Mouse (Mus musculus): ENCODE results near the gene Samd11. TPM values are rescaled to one million over a fixed set of nuclear protein-coding genes. Genes with fewer than 3 reads are reported as not detected.
A peak's percentile ranks its signal among the peaks of the same experiment; 100 is the strongest.

The Samd11 gene
- polyA plus RNA-seq, 1 experiment from 2014 or later, result 0.39 TPM

DNA sequence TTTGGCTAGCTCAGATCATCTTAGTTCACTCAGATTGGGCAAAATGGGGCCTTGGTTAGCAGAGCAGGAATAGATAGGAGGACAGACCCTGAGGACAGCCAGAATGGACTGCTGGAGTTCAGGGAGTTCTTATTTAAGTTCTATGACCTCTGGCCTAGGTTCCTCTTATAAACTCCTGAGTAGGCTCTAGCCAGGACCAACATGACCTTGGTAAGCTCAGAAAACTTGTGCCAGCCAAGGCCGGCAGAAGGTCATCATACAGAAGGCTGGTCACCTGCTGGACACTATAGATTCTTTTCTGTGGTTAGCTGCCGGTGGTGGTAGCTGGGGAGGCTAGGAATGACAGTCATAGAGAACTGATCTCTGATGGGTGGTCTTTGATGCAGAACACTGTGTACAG lies 39.3 kb downstream of the Samd11 start:
- no peaks in the 10 kb centered on the region for H3K36me3 ChIP-seq (ENCODE audit: insufficient read depth, low read length)
- H3K27me3 ChIP-seq (ENCODE audit: insufficient read depth, low read length), result no peaks in the 10 kb centered on the region
- WGBS, result 86% methylated on average over 2 of the region's 2 CpGs
- H3K9me3 ChIP-seq (ENCODE audit: low read length), result no peaks in the 10 kb centered on the region
- H3K9ac ChIP-seq (replicated peaks; ENCODE audit: low read length), result no peak overlapping the region
- H3K4me2 ChIP-seq (replicated peaks; ENCODE audit: low read depth, low read length), result no peak overlapping the region
- no peak overlapping the region for H3K27ac ChIP-seq (ENCODE audit: low read length)
- no peaks in the 10 kb centered on the region for H3K4me1 ChIP-seq (ENCODE audit: insufficient read depth, low read length)
- ATAC-seq (ENCODE audit: low FRiP score, low TSS enrichment), result no peak
- H3K4me3 ChIP-seq (ENCODE audit: low read length), result no peak overlapping the region

DNA sequence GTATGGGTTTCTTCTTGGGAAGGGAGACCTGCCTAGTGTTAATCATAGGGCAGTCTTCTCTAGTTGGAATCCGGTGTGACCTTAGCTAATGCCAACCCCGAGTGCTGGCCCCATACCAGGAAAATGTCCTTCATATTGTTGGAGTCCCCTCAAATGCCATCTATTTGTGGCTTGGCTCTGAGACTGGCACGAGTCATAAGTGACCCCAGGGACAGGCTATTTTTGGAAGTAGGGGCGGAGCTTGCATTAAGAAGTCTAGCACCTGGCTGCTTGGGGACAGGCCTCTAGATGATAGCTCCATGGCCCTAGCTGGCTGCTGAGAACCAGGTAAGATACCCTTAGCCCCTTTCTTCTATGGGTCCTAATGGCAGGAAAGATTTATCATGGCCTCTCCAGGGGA lies 39.8 kb downstream of the Samd11 start, which contains the start of gene Perm1:
Perm1 (plus strand) TSS at position 220 of the 400 bp plus-strand sequence.
- Histone ChIP-seq H3K27me3 (ENCODE audit: insufficient read depth, low read length) (no peaks in the 10 kb centered on the region), H3K9ac (replicated peaks; ENCODE audit: low read length) (no peak within 1 kb of the TSS), H3K4me3 (ENCODE audit: low read length) (no peak within 1 kb of the TSS), H3K4me2 (replicated peaks; ENCODE audit: low read depth, low read length) (no peak within 1 kb of the TSS), H3K9me3 (ENCODE audit: low read length) (no peaks in the 10 kb centered on the region), H3K27ac (ENCODE audit: low read length) (no peak within 1 kb of the TSS), H3K4me1 (ENCODE audit: insufficient read depth, low read length) (no peaks in the 10 kb centered on the region), H3K36me3 (ENCODE audit: insufficient read depth, low read length) (no peaks in the 10 kb centered on the region)
- WGBS, result 72% methylated on average over 4 of the region's 4 CpGs
- no peak for ATAC-seq (ENCODE audit: low FRiP score, low TSS enrichment)

DNA sequence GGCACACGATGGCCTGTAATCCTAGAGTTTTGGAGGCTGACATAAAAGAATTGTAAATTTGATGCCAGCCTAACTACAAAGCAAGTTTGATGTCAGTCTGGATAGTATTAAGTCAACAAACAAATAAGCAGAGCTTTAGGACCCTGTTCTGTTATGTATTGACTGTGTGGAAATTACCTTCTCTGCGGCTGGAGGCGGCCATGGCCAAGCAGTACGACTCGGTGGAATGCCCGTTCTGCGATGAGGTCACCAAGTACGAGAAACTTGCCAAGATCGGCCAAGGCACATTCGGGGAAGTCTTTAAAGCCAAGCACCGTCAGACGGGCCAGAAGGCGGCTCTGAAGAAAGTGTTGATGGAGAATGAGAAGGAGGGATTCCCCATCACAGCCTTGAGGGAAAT lies 42.3 kb downstream of the Samd11 start:
- no peak for ATAC-seq (ENCODE audit: low FRiP score, low TSS enrichment)
- Histone ChIP-seq H3K4me2 (replicated peaks; ENCODE audit: low read depth, low read length) (no peak overlapping the region), H3K4me3 (ENCODE audit: low read length) (no peak overlapping the region), H3K27ac (ENCODE audit: low read length) (no peak overlapping the region), H3K9me3 (ENCODE audit: low read length) (peaks cover 4% of the 10 kb centered on the region; the same call in 1 of the 2 replicates), H3K36me3 (ENCODE audit: insufficient read depth, low read length) (no peaks in the 10 kb centered on the region; the same call in 1 of the 2 replicates), H3K27me3 (ENCODE audit: insufficient read depth, low read length) (no peaks in the 10 kb centered on the region), H3K9ac (replicated peaks; ENCODE audit: low read length) (no peak overlapping the region), H3K4me1 (ENCODE audit: insufficient read depth, low read length) (no peaks in the 10 kb centered on the region)
- WGBS, result 91% methylated on average over 13 of the region's 13 CpGs

DNA sequence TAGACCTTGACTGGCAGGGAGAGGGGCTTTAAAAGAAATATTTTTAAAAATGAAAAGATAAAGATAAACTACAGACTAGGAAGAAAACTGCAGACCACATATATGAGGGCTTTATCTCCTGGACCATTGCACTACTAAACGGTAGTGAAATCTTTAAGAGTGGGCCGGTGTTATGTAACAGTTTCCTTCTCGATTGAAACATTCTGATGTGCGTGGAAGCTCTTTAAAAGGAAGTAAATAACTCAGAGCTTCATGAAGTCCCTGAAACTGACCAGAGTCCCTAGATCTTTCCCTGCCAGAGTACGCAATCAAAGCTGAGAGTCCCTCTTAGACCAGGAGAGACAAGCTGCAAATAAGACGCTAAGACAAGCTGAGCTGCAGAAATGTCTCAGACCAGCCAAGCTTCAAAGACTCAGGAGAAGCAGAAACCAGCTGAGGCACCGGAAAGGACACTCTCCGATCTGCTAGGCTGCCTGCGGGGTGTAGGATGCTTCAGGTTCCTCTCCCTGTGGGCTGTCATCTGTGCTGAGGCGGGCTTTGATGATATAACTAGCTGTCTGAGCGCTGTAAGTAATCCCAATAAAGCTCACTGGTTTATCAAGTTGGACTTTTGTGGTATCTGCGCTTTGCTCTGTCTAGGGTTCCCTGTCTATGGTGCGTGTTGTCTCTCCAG lies 45.4 kb downstream of the Samd11 start:
- no peak overlapping the region for H3K4me2 ChIP-seq (replicated peaks; ENCODE audit: low read depth, low read length)
- H3K9me3 ChIP-seq (ENCODE audit: low read length), result peaks cover 4% of the 10 kb centered on the region; the same call in 1 of the 2 replicates
- H3K27me3 ChIP-seq (ENCODE audit: insufficient read depth, low read length), result 0 out of 2 replicates have a peak, but pooled peaks cover 2% of the 10 kb centered on the region
- H3K4me3 ChIP-seq (ENCODE audit: low read length), result no peak overlapping the region
- no peaks in the 10 kb centered on the region for H3K4me1 ChIP-seq (ENCODE audit: insufficient read depth, low read length)
- WGBS, result 68% methylated on average over 13 of the region's 13 CpGs
- H3K36me3 ChIP-seq (ENCODE audit: insufficient read depth, low read length), result no peaks in the 10 kb centered on the region; the same call in 1 of the 2 replicates
- H3K9ac ChIP-seq (replicated peaks; ENCODE audit: low read length), result no peak overlapping the region
- ATAC-seq (ENCODE audit: low FRiP score, low TSS enrichment), result no peak
- H3K27ac ChIP-seq (ENCODE audit: low read length), result no peak overlapping the region

DNA sequence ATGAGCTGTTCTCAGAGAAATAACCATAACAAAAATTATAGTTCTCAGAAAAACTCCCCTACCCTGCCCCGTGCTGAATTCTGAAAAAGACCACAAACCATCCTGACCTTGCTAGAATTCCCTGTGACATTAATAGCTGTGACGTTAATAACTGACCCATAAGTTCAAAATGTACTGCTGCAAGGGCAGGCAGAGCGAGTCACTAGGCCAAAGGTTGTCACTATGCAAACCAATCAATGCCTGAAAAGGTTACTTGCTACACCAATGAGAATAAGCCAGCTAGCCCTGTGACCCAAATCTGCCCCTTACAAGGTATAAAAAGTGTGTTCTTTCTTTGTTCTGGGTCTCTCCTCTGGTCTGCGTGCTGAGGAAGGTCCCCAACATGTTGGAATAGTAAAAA lies 46.6 kb downstream of the Samd11 start:
- peaks cover 11% of the 10 kb centered on the region for H3K4me1 ChIP-seq (ENCODE audit: insufficient read depth, low read length)
- peaks cover 5% of the 10 kb centered on the region; the same call in 1 of the 2 replicates for H3K27me3 ChIP-seq (ENCODE audit: insufficient read depth, low read length)
- no peak overlapping the region for H3K4me2 ChIP-seq (replicated peaks; ENCODE audit: low read depth, low read length)
- 85% methylated on average over 4 of the region's 4 CpGs for WGBS
- H3K27ac ChIP-seq (ENCODE audit: low read length), result no peak overlapping the region
- no peak overlapping the region for H3K4me3 ChIP-seq (ENCODE audit: low read length)
- H3K36me3 ChIP-seq (ENCODE audit: insufficient read depth, low read length), result no peaks in the 10 kb centered on the region; the same call in 1 of the 2 replicates
- no peak overlapping the region for H3K9ac ChIP-seq (replicated peaks; ENCODE audit: low read length)
- peaks cover 4% of the 10 kb centered on the region; the same call in 1 of the 2 replicates for H3K9me3 ChIP-seq (ENCODE audit: low read length)
- ATAC-seq (ENCODE audit: low FRiP score, low TSS enrichment), result no peak

DNA sequence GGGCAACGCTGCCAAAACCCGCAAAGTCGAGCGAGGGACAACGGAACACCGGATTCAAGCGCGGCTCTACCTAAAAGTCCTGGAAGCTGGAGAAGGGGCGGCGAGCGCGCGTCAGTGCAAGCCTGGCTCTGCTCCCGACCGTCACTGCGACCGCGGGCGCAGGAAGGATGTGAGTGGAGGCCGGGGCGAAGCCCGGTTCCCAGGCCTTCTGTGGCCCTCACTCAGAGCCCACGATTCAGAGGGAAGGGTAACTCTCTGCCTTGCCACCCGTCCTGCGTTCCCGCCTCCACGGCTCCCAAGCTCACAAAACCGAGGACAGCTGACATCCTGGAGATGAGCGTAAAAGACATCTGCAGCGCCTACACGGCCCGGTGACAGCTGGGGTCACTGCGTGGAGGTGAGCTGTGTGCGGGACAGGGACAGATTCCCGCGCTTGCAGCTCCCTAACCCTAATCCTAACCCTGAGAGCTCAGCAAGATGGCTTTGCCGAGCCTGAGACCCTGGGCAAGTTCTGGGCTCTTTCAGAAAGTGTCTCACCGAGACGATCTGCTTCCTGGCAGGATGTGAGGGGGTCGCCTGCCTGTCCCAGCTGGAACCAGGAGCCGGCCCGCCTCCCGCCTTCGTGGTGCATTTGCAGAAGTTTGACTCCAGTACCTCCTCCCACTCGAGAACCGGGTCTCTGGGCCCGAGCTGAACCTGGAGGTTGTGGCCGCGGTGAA lies 51.9 kb downstream of the Samd11 start:
- no peaks in the 10 kb centered on the region; the same call in 1 of the 2 replicates for H3K36me3 ChIP-seq (ENCODE audit: insufficient read depth, low read length)
- peak; percentile 49 for ATAC-seq (ENCODE audit: low FRiP score, low TSS enrichment)
- peaks cover 1% of the 10 kb centered on the region; the same call in 1 of the 2 replicates for H3K9me3 ChIP-seq (ENCODE audit: low read length)
- H3K27ac ChIP-seq (ENCODE audit: low read length), result peak overlapping the region; percentile 68
- peak overlapping the region; percentile 70 for H3K4me3 ChIP-seq (ENCODE audit: low read length)
- peaks cover 18% of the 10 kb centered on the region for H3K4me1 ChIP-seq (ENCODE audit: insufficient read depth, low read length)
- peak overlapping the region; percentile 96 for H3K4me2 ChIP-seq (replicated peaks; ENCODE audit: low read depth, low read length)
- under 1% methylated on average over 49 of the region's 49 CpGs for WGBS
- H3K27me3 ChIP-seq (ENCODE audit: insufficient read depth, low read length), result peaks cover 9% of the 10 kb centered on the region; the same call in 1 of the 2 replicates
- peak overlapping the region; percentile 77 for H3K9ac ChIP-seq (replicated peaks; ENCODE audit: low read length)

DNA sequence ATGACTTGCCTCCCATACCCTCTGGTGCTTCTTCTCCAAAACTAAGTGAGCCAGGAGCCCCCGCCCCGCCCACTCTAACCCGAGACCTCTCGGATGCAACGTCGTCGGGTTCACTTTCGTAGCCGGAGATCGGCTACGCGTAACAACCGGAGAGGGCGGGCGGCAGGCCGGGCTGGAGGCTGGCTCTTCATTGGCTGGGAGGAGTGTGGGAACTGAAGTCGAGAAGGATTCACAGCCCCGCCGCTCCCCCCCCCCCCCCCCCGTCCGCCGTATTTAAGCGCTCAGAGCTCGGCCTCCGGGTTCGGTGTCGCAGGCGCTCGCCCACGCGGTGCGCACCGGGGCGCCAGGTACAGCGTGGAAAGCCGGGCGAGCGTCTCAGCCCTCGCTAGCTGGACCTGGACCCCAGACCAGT lies 52.5 kb downstream of the Samd11 start, which contains the start of gene AW011738:
AW011738 (plus strand) TSS at position 304 of the 412 bp plus-strand sequence.
- peak; percentile 80 for ATAC-seq (ENCODE audit: low FRiP score, low TSS enrichment)
- Histone ChIP-seq H3K9me3 (ENCODE audit: low read length) (no peaks in the 10 kb centered on the region), H3K27ac (ENCODE audit: low read length) (peak within 1 kb of the TSS; percentile 68), H3K4me2 (replicated peaks; ENCODE audit: low read depth, low read length) (peak within 1 kb of the TSS; percentile 96), H3K36me3 (ENCODE audit: insufficient read depth, low read length) (no peaks in the 10 kb centered on the region), H3K4me3 (ENCODE audit: low read length) (peak within 1 kb of the TSS; percentile 70), H3K9ac (replicated peaks; ENCODE audit: low read length) (peak within 1 kb of the TSS; percentile 77), H3K27me3 (ENCODE audit: insufficient read depth, low read length) (peaks cover 9% of the 10 kb centered on the region; the same call in 1 of the 2 replicates), H3K4me1 (ENCODE audit: insufficient read depth, low read length) (peaks cover 21% of the 10 kb centered on the region)
- WGBS, result under 1% methylated on average over 30 of the region's 39 CpGs

DNA sequence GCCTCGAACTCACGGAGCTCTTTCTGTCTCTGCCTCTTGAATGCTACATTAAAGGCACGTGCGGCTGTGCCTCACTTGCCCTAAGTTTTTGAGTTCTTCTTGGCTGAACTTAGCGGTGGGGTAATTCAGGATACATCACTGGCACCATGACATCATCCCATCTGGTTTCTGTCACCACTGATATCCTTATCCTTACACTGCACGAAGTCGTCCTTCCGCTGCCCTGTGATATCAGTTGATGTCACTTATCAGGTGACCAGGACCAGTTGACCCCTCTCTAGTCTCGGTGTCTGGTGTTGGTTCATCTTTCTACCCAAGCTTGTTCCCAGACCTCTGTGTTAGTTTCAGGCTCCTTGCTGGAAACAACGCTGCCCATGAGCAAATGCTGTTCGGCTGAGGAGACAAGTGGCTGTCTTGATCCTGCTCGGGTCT lies 53.0 kb downstream of the Samd11 start:
- no peaks in the 10 kb centered on the region for H3K9me3 ChIP-seq (ENCODE audit: low read length)
- WGBS, result 39% methylated on average over 12 of the region's 12 CpGs
- no peaks in the 10 kb centered on the region for H3K36me3 ChIP-seq (ENCODE audit: insufficient read depth, low read length)
- no peak for ATAC-seq (ENCODE audit: low FRiP score, low TSS enrichment)
- H3K27me3 ChIP-seq (ENCODE audit: insufficient read depth, low read length), result peaks cover 9% of the 10 kb centered on the region; the same call in 1 of the 2 replicates
- H3K4me3 ChIP-seq (ENCODE audit: low read length), result peak overlapping the region; percentile 70
- peaks cover 21% of the 10 kb centered on the region for H3K4me1 ChIP-seq (ENCODE audit: insufficient read depth, low read length)
- H3K4me2 ChIP-seq (replicated peaks; ENCODE audit: low read depth, low read length), result peak overlapping the region; percentile 96
- peak overlapping the region; percentile 77 for H3K9ac ChIP-seq (replicated peaks; ENCODE audit: low read length)
- peak overlapping the region; percentile 59 for H3K27ac ChIP-seq (ENCODE audit: low read length)

DNA sequence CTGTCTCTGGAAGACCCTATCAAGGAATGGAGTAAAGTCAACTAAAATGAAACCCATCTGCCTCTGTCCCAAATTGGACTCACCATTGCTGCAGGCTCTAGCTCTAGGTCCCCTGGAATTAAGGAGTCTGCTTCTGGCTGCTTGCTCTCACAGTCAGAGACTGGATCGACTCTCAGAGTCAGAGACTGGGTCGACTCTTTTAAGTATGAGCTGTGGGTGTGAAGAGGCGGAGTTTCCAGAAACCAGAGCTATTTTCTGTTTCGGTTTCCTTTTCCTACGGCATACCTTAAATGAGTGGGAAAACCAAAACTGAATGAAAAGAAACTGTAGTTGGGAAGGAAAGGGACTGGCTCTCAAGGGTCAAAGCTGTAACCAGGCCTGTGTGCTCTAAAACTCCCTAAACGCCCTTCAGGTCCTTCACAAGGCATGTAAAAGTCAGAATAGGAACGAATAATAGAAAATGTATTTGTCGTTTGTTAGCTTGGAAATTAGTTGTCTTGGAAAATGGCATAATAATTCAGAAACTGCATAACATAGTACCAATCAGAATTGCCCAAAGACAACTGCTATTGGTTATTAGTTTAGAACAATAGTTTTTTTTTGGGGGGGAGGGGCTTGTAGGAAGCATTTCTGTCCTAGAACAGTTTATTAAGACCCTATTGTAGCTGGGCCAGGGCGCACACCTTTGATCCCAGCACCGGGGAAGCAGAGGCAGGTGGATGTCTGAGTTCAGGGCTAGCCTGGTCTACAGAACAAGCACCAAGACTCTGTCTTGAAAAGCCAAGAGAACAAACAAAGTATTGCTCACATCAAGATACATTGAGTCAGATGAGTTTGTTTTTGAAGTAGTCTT lies 54.6 kb downstream of the Samd11 start, which contains the start of gene Isg15:
Isg15 (minus strand) TSS at position 196 of the 853 bp plus-strand sequence.
- H3K4me2 ChIP-seq (replicated peaks; ENCODE audit: low read depth, low read length), result 0 out of 2 replicates have a peak within 1 kb of the TSS, but pooled peaks have one; percentile 19
- no peak within 1 kb of the TSS for H3K4me3 ChIP-seq (ENCODE audit: low read length)
- H3K27ac ChIP-seq (ENCODE audit: low read length), result no peak within 1 kb of the TSS; the same call in 1 of the 2 replicates
- H3K9me3 ChIP-seq (ENCODE audit: low read length), result no peaks in the 10 kb centered on the region
- H3K9ac ChIP-seq (replicated peaks; ENCODE audit: low read length), result no peak within 1 kb of the TSS
- 57% methylated on average over 10 of the region's 10 CpGs for WGBS
- no peak for ATAC-seq (ENCODE audit: low FRiP score, low TSS enrichment)
- peaks cover 9% of the 10 kb centered on the region; the same call in 1 of the 2 replicates for H3K27me3 ChIP-seq (ENCODE audit: insufficient read depth, low read length)
- H3K36me3 ChIP-seq (ENCODE audit: insufficient read depth, low read length), result no peaks in the 10 kb centered on the region
- peaks cover 27% of the 10 kb centered on the region for H3K4me1 ChIP-seq (ENCODE audit: insufficient read depth, low read length)
